Mouse (Mus musculus): ENCODE measurements around the gene Tef.
A peak's percentile ranks its signal among the peaks of the same experiment; 100 is the strongest.

The Tef gene

GRCm38 (mm10) chr15:81800391-81800790, 1.8 kb upstream of the Tef start:
- DNase-seq: peak in 1 of 2 experiments; percentile 50

- peak; percentile 76 to 83 for DNase-seq
Observed at GRCm38 (mm10) chr15:81802941-81803351, 725 bp downstream of the Tef start.

- DNase-seq: no peak
Observed at GRCm38 (mm10) chr15:81803425-81803951, 1.3 kb downstream of the Tef start.

- DNase-seq: no peak
Observed at GRCm38 (mm10) chr15:81804172-81804571, 2.0 kb downstream of the Tef start.

- DNase-seq: no peak
Observed at GRCm38 (mm10) chr15:81804883-81805282, 2.7 kb downstream of the Tef start.

- DNase-seq: peak; percentile 70 to 71
Observed at GRCm38 (mm10) chr15:81805624-81806023, 3.4 kb downstream of the Tef start.

- DNase-seq: peak; percentile 78 to 82
Observed at GRCm38 (mm10) chr15:81806621-81807404, 4.6 kb downstream of the Tef start.

GRCm38 (mm10) chr15:81808799-81809198, 6.6 kb downstream of the Tef start:
- no peak for DNase-seq

- DNase-seq: no peak
Observed at GRCm38 (mm10) chr15:81809550-81809949, 7.3 kb downstream of the Tef start.

- peak; percentile 96 to 97 for DNase-seq
Observed at GRCm38 (mm10) chr15:81810150-81810549, 7.9 kb downstream of the Tef start.

GRCm38 (mm10) chr15:81810671-81811598, 8.7 kb downstream of the Tef start:
- peak; percentile 97 to 99 for DNase-seq

GRCm38 (mm10) chr15:81811599-81811996, 9.4 kb downstream of the Tef start:
- no peak for DNase-seq

GRCm38 (mm10) chr15:81812287-81812686, 10.1 kb downstream of the Tef start:
- no peak for DNase-seq

GRCm38 (mm10) chr15:81812696-81813631, 10.7 kb downstream of the Tef start:
- DNase-seq: no peak

- no peak for DNase-seq
Observed at GRCm38 (mm10) chr15:81813986-81814705, 11.9 kb downstream of the Tef start.

GRCm38 (mm10) chr15:81814716-81815370, 12.6 kb downstream of the Tef start:
- no peak for DNase-seq

GRCm38 (mm10) chr15:81818404-81818803, 16.2 kb downstream of the Tef start:
- DNase-seq: no peak

GRCm38 (mm10) chr15:81822631-81823030, 20.4 kb downstream of the Tef start:
- DNase-seq: no peak

- no peak for DNase-seq
Observed at GRCm38 (mm10) chr15:81824832-81825231, 22.6 kb downstream of the Tef start.

- DNase-seq: no peak
Observed at GRCm38 (mm10) chr15:81828426-81829207, 26.4 kb downstream of the Tef start.

Measured in kidney, adult 8-10 months (tissue).